Mouse (Mus musculus) bone marrow, adult 2 months (tissue): Measurements from ENCODE around the gene Pus10.

Source experiments
- CTCF ChIP-seq: fragments of 200-500 bp; IDR thresholded peaks from 2 replicates; pipeline ENCODE4 v1.5.1; 2011; ENCODE audit warnings: low read length, control low read depth; ENCODE audit not compliant: control insufficient read depth, insufficient read depth
- POLR2A ChIP-seq: fragments of 200-500 bp; IDR thresholded peaks from 2 replicates; pipeline ENCODE4 v1.6.1; 2011; ENCODE audit warnings: low read depth, mild to moderate bottlenecking, control low read depth, low read length, borderline replicate concordance; ENCODE audit not compliant: control insufficient read depth

- TF ChIP-seq CTCF = no peak
- TF ChIP-seq POLR2A = no peak
Measured at GRCm38 (mm10) chr11:23722326-23722725, 56.9 kb downstream of the Pus10 start.
